Mouse (Mus musculus) hindbrain, embryonic 10.5 days (tissue): Measurements from ENCODE around the gene Yipf2. TPM values are rescaled to one million over a fixed set of nuclear protein-coding genes. Genes with fewer than 3 reads are reported as not detected.
"Not testable (repeated sequence)": the region's sequence is repeated elsewhere in the genome, so short reads cannot be mapped to it uniquely, and the experiment has no call there.

Experiments used
- DNase-seq: peaks from one replicate; pipeline ENCODE4 v3.0.0-alpha.2; 2017; ENCODE audit warnings: low spot score
- H3K27ac ChIP-seq: fragments of 300-500 bp; sonication (generic); 2 replicates; pipeline ENCODE4 v1.5.1; 2016; ENCODE audit warnings: mild to moderate bottlenecking, moderate library complexity
- H3K27me3 ChIP-seq: fragments of 300-500 bp; sonication (generic); 2 replicates; pipeline ENCODE4 v1.6.1; 2016; ENCODE audit warnings: mild to moderate bottlenecking; ENCODE audit not compliant: poor library complexity, insufficient read depth, severe bottlenecking
- H3K36me3 ChIP-seq: fragments of 300-500 bp; sonication (generic); 2 replicates; pipeline ENCODE4 v1.6.1; 2016; ENCODE audit warnings: mild to moderate bottlenecking, moderate library complexity
- H3K4me1 ChIP-seq: fragments of 300-500 bp; sonication (generic); replicated peaks from 2 replicates; pipeline ENCODE4 v1.6.1; 2016; ENCODE audit warnings: mild to moderate bottlenecking
- H3K4me3 ChIP-seq: fragments of 300-500 bp; sonication (generic); 2 replicates; pipeline ENCODE4 v1.5.1; 2016; ENCODE audit warnings: mild to moderate bottlenecking, moderate library complexity
- H3K9me3 ChIP-seq: fragments of 300-500 bp; sonication (generic); 2 replicates; pipeline ENCODE4 v1.6.1; 2016; ENCODE audit warnings: mild to moderate bottlenecking, moderate library complexity
- WGBS: fragments of 180-500 bp; shearing (Covaris S2); methylation state at CpG from one replicate; pipeline ENCODE4 v1.1.7; 2016; 5-methylcytosine and 5-hydroxymethylcytosine counted together
- polyA plus RNA-seq: library from polyadenylated mRNA; unstranded; fragments of >200 nt; fragmentation: Nextera tagmentation; extraction: Ambion mirVana; gene quantifications from 2 replicates; pipeline ENCODE4 v1.2.1, GENCODE M21; 2016

Yipf2 gene
- polyA plus RNA-seq, 1 experiment from 2014 or later, result 23.7 TPM

DNA sequence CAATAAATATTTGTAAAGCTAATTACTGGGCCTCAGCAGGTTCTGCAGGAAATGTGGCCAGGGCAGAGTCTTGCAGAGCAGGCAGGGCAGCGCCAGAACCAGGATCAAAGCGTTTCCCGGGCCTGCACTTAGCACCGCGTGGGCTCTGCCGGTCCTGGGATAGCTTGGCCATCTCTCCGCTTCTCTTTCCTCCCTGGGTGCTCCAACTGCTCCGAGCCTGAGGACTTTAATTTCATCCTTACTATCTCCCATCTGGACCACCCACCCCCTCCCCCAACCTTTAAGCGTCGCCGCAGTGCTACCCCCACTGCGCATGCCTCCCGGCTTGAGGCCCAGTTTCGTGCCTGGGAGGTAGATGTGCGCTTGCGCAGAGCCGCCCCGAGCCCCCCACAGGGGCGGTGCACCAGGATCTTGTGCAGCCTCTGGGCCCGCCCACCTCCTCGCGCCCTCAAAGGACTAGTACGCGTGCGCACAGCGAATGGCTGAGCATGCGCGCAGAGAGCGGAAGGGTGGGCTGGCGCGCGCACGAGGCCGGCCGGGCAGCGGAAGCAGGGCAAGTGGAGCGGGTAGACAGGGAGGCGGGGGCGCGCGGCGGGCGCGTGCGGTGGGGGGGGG, 23.1 kb upstream of the Yipf2 start, which contains the start of gene Smarca4:
Gene Smarca4 (plus strand): TSS at position 553 of the 615 bp plus-strand sequence.
- under 1% methylated on average over 45 of the region's 45 CpGs for WGBS
- Histone ChIP-seq H3K36me3 (peaks cover 25% of the 10 kb centered on the region), H3K4me3 (peak within 1 kb of the TSS; percentile 75), H3K9me3 (no peaks in the 10 kb centered on the region), H3K27me3 (no peaks in the 10 kb centered on the region), H3K4me1 (peaks cover 25% of the 10 kb centered on the region), H3K27ac (peak within 1 kb of the TSS; percentile 99)
- DNase-seq, result peak; percentile 100

GRCm38 (mm10) chr9:21614864-21615616, 22.4 kb upstream of the Yipf2 start:
- Histone ChIP-seq H3K27ac (peak overlapping the region; percentile 99), H3K36me3 (peaks cover 19% of the 10 kb centered on the region), H3K4me1 (peaks cover 25% of the 10 kb centered on the region), H3K9me3 (no peaks in the 10 kb centered on the region), H3K27me3 (no peaks in the 10 kb centered on the region), H3K4me3 (peak overlapping the region; percentile 75)
- no peak for DNase-seq
- WGBS, result 81% methylated on average over 15 of the region's 15 CpGs

GRCm38 (mm10) chr9:21609861-21610260, 17.2 kb upstream of the Yipf2 start:
- Histone ChIP-seq H3K4me1 (0 out of 2 replicates have a peak, but pooled peaks cover 3% of the 10 kb centered on the region), H3K27me3 (no peaks in the 10 kb centered on the region)
- no peak for DNase-seq

DNA sequence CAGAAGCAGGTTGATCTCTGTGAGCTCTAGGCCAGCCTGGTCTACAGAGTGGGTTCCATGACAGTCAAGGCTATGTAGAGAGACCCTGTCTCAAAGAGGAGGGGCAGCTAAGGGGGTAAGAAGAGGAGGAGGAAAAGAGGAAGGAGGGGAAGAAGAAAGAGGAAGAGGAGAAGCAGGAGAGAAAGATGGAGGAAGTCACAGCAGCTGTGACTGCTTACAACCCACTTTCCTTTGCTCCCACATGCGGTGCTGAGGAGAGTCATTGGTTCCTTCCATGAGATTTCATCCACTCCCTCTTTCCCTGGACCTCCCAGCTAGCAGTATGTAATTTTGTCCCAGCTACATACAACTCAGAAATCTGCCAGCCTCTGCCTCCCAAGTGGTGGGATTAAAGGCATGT, 14.0 kb upstream of the Yipf2 start:
- Histone ChIP-seq H3K9me3 (no peaks in the 10 kb centered on the region), H3K4me1 (no peaks in the 10 kb centered on the region), H3K27me3 (no peaks in the 10 kb centered on the region), H3K27ac (no peak overlapping the region), H3K36me3 (no peaks in the 10 kb centered on the region), H3K4me3 (no peak overlapping the region)
- no peak for DNase-seq
- WGBS, result 91% methylated on average over 1 of the region's 1 CpGs

More at GRCm38 (mm10) chr9:21609861-21610260, 17.2 kb upstream of the Yipf2 start:
- 82% methylated on average over 1 of the region's 1 CpGs for WGBS
- no peaks in the 10 kb centered on the region for H3K36me3 ChIP-seq
- no peak overlapping the region for H3K4me3 ChIP-seq
- H3K9me3 ChIP-seq, result no peaks in the 10 kb centered on the region
- H3K27ac ChIP-seq, result no peak overlapping the region

GRCm38 (mm10) chr9:21605865-21606264, 13.2 kb upstream of the Yipf2 start:
- no peak overlapping the region for H3K27ac ChIP-seq
- no peak for DNase-seq
- 76% methylated on average over 5 of the region's 5 CpGs for WGBS
- no peak overlapping the region for H3K4me3 ChIP-seq
- no peaks in the 10 kb centered on the region for H3K4me1 ChIP-seq
- H3K27me3 ChIP-seq, result no peaks in the 10 kb centered on the region
- H3K36me3 ChIP-seq, result no peaks in the 10 kb centered on the region
- H3K9me3 ChIP-seq, result no peaks in the 10 kb centered on the region

GRCm38 (mm10) chr9:21604119-21604518, 11.5 kb upstream of the Yipf2 start:
- no peak overlapping the region for H3K4me3 ChIP-seq
- H3K9me3 ChIP-seq, result no peaks in the 10 kb centered on the region
- WGBS, result 77% methylated on average over 5 of the region's 5 CpGs
- no peak for DNase-seq
- no peaks in the 10 kb centered on the region for H3K36me3 ChIP-seq
- H3K27ac ChIP-seq, result no peak overlapping the region
- no peaks in the 10 kb centered on the region for H3K27me3 ChIP-seq
- H3K4me1 ChIP-seq, result no peaks in the 10 kb centered on the region

GRCm38 (mm10) chr9:21601722-21602399, 9.2 kb upstream of the Yipf2 start:
- H3K36me3 ChIP-seq, result peaks cover 2% of the 10 kb centered on the region; the same call in 1 of the 2 replicates
- no peaks in the 10 kb centered on the region for H3K9me3 ChIP-seq
- no peaks in the 10 kb centered on the region for H3K27me3 ChIP-seq
- 48% methylated on average over 10 of the region's 10 CpGs for WGBS
- H3K4me1 ChIP-seq, result no peaks in the 10 kb centered on the region
- DNase-seq, result peak; percentile 67
- H3K27ac ChIP-seq, result no peak overlapping the region
- H3K4me3 ChIP-seq, result no peak overlapping the region

DNA sequence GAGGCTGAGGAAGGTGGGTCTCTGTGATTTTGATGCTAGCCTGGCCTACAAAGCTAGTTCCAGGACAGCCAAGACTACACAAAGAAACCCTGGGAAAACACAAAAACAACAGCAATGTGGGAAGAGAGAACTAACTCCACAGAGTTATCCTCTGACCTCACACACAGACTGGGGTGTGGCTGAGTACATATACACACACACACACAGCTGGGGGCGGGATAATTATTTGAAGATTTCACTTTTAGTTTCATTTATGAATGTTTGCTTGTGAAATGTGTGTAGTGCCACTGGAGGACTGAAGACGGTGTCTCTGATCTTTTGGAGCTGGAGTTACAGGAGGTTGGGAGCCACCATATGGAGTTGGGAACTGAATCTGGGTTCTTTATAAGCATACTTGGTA, 8.4 kb upstream of the Yipf2 start:
- no peak for DNase-seq
- peaks cover 9% of the 10 kb centered on the region for H3K36me3 ChIP-seq
- H3K9me3 ChIP-seq, result no peaks in the 10 kb centered on the region
- H3K4me1 ChIP-seq, result no peaks in the 10 kb centered on the region
- no peak overlapping the region for H3K4me3 ChIP-seq
- no peak overlapping the region for H3K27ac ChIP-seq
- H3K27me3 ChIP-seq, result no peaks in the 10 kb centered on the region
- WGBS, result 89% methylated on average over 2 of the region's 2 CpGs

DNA sequence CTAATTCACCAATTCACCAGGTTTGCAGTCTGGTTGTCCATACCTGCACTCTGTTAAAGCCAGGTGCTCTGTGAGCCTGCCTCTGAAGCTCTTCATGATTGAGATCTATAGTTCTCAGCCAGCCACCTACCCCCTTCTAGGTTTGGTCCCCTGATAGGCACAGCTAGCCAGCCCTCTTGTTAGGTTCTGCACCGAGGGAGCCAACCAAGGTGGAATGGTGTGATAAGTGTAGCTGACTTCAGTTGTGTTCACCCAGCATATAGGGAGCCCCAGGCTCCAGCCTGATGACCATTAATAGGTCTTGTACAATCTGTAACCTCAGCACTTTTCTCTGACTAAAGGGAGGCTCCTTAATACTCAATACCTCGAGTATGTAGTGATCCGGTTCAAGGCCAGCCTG, 7.6 kb upstream of the Yipf2 start:
- no peak for DNase-seq
- Histone ChIP-seq H3K4me1 (no peaks in the 10 kb centered on the region), H3K9me3 (no peaks in the 10 kb centered on the region), H3K36me3 (peaks cover 18% of the 10 kb centered on the region), H3K27me3 (no peaks in the 10 kb centered on the region), H3K27ac (no peak overlapping the region), H3K4me3 (no peak overlapping the region)
- WGBS, result 78% methylated on average over 3 of the region's 3 CpGs

- no peaks in the 10 kb centered on the region for H3K9me3 ChIP-seq
- no peaks in the 10 kb centered on the region for H3K27me3 ChIP-seq
- 42% methylated on average over 2 of the region's 2 CpGs for WGBS
- peaks cover 29% of the 10 kb centered on the region for H3K36me3 ChIP-seq
- DNase-seq, result no peak
- no peak overlapping the region for H3K4me3 ChIP-seq
- H3K4me1 ChIP-seq, result peaks cover 17% of the 10 kb centered on the region
- no peak overlapping the region for H3K27ac ChIP-seq
Observed at GRCm38 (mm10) chr9:21598198-21598597, 5.6 kb upstream of the Yipf2 start.

DNA sequence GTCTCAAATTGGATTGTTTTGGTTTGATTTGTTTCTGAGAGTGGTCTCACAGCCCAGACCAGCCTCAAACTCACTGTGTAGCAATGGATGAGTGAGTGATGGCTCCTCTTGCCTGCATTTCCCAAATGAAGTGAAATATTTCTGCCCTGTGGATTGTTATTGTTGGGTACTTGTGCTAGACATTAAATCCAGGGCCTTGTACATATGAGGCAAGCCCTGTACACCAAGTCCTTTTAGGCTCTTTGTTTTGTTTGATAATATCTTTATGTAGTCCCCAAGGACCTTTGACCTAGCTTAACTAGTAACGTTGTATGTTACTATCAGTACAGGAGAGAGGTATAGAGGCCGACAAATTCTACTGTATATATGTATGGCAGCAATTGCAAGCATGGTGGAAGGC, 2.2 kb upstream of the Yipf2 start:
- no peak for DNase-seq
- peaks cover 45% of the 10 kb centered on the region for H3K36me3 ChIP-seq
- H3K27ac ChIP-seq, result no peak overlapping the region
- peaks cover 34% of the 10 kb centered on the region for H3K4me1 ChIP-seq
- whole genome bisulfite sequencing, result 94% methylated on average over 2 of the region's 2 CpGs
- no peak overlapping the region for H3K4me3 ChIP-seq
- no peaks in the 10 kb centered on the region for H3K27me3 ChIP-seq
- H3K9me3 ChIP-seq, result no peaks in the 10 kb centered on the region

DNA sequence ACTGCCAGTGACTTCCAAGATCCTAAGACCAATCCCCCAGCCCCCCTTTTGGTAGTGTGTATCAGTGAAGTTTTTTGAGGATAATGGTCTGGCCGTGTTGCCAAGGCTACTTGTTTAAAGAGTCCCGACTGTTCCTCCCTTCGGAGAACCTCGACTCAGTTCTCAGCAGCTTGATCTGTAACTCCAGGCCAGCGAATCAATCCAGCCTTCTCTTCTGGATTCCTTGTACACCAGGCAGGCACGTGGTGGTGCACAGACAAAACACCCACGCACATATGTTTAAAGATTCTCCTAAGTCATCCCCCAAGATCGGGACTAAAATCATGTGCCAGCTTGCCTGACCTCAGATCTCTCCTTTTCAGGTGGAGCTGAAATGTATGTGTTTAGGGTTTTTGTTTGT, 1.7 kb upstream of the Yipf2 start:
- not testable (repeated sequence) for H3K27me3 ChIP-seq, DNase-seq, H3K27ac ChIP-seq, H3K9me3 ChIP-seq
- H3K36me3 ChIP-seq, result peaks cover 50% of the 10 kb centered on the region
- peak overlapping the region; percentile 99; the same call in 1 of the 2 replicates for H3K4me3 ChIP-seq
- peaks cover 34% of the 10 kb centered on the region for H3K4me1 ChIP-seq
- 93% methylated on average over 8 of the region's 8 CpGs for WGBS
